Mouse (Mus musculus) CH12.LX (cell line): ENCODE data around the gene Jup. TPM values are rescaled to one million over a fixed set of nuclear protein-coding genes. Genes with fewer than 3 reads are reported as not detected.

Experiments used
- DNase-seq: peaks from one replicate; pipeline ENCODE4 v3.0.0-alpha.2; 2013; ENCODE audit errors: extremely low read depth
- H3K27ac ChIP-seq: 2 replicates; pipeline ENCODE4 v1.5.1; 2012; ENCODE audit warnings: low read depth, mild to moderate bottlenecking, control low read depth, moderate library complexity; ENCODE audit not compliant: insufficient read depth
- H3K27me3 ChIP-seq: replicated peaks from 2 replicates; pipeline ENCODE3; 2012; ENCODE audit warnings: inconsistent platforms
- H3K36me3 ChIP-seq, 2 experiments: replicated peaks in 1 of 2; 2 replicates each; pipeline versions ENCODE3 to v1.6.1; 2012; ENCODE audit warnings: inconsistent platforms in 1 of 2, low read length in 1 of 2, mild to moderate bottlenecking in 1 of 2, mixed read lengths in 1 of 2, moderate library complexity in 1 of 2; ENCODE audit not compliant: control insufficient read depth in 1 of 2, insufficient read depth in 1 of 2
- H3K4me1 ChIP-seq, 2 experiments: 2 replicates each; pipeline ENCODE4 v1.6.1; 2012; ENCODE audit warnings: inconsistent platforms in 1 of 2, moderate library complexity in 1 of 2; ENCODE audit not compliant: insufficient read depth in 2 of 2, control insufficient read depth in 1 of 2
- H3K4me2 ChIP-seq: 2 replicates; pipeline ENCODE4 v1.6.1; 2012; ENCODE audit warnings: low read depth, mild to moderate bottlenecking, control low read depth; ENCODE audit not compliant: poor library complexity, insufficient read depth, severe bottlenecking
- H3K4me3 ChIP-seq, 3 experiments: fragments of 150-350 bp in 1 of 3; sonication (generic) in 1 of 3; replicated peaks in 1 of 3; 2 replicates each; pipeline versions ENCODE3 to v1.5.1; 2011 to 2012; ENCODE audit warnings: low read depth in 2 of 3, low read length in 2 of 3, mild to moderate bottlenecking in 2 of 3, moderate library complexity in 2 of 3, control low read depth in 1 of 3, improper control_type of control experiment in 1 of 3, inconsistent platforms in 1 of 3, mixed read lengths in 1 of 3; ENCODE audit not compliant: poor library complexity in 1 of 3
- H3K79me2 ChIP-seq: replicated peaks from 2 replicates; pipeline ENCODE4 v1.6.1; 2012; ENCODE audit warnings: mild to moderate bottlenecking, moderate library complexity; ENCODE audit not compliant: control insufficient read depth, poor library complexity, insufficient read depth, severe bottlenecking; ENCODE audit errors: extremely low read depth
- H3K9ac ChIP-seq: 2 replicates; pipeline ENCODE4 v1.6.1; 2012; ENCODE audit warnings: low read depth, mild to moderate bottlenecking, control low read depth, moderate library complexity; ENCODE audit not compliant: insufficient read depth
- H3K9me3 ChIP-seq: replicated peaks from 2 replicates; pipeline ENCODE3; 2012; ENCODE audit warnings: low read length, inconsistent platforms, mixed read lengths
- BHLHE40 ChIP-seq: IDR thresholded peaks from 2 replicates; pipeline ENCODE4 v1.6.1; 2011; ENCODE audit warnings: mild to moderate bottlenecking, low read depth, low read length, improper control_type of control experiment
- CHD1 ChIP-seq: IDR thresholded peaks from 2 replicates; pipeline ENCODE4 v1.6.1; 2012; ENCODE audit warnings: low read depth, low read length, improper control_type of control experiment, inconsistent platforms
- CHD2 ChIP-seq: IDR thresholded peaks from 2 replicates; pipeline ENCODE4 v1.6.1; 2011; ENCODE audit warnings: low read length, improper control_type of control experiment
- CTCF ChIP-seq, 2 experiments: IDR thresholded peaks in 1 of 2; conservative IDR thresholded peaks in 1 of 2; 2 replicates each; pipeline ENCODE4 v1.5.1; 2011 to 2012; ENCODE audit warnings: low read depth in 2 of 2, low read length in 2 of 2, improper control_type of control experiment in 1 of 2, inconsistent platforms in 1 of 2, mild to moderate bottlenecking in 1 of 2, moderate library complexity in 1 of 2
- E2F4 ChIP-seq: IDR thresholded peaks from 2 replicates; pipeline ENCODE4 v1.6.1; 2011; ENCODE audit warnings: low read depth, low read length, improper control_type of control experiment; ENCODE audit not compliant: insufficient replicate concordance
- EP300 ChIP-seq: IDR thresholded peaks from 2 replicates; pipeline ENCODE4 v1.6.1; 2011; ENCODE audit warnings: low read length, improper control_type of control experiment
- ETS1 ChIP-seq: conservative IDR thresholded peaks from 2 replicates; pipeline ENCODE4 v1.6.1; 2012; ENCODE audit warnings: low read depth, mild to moderate bottlenecking, inconsistent platforms, low read length, improper control_type of control experiment, moderate library complexity
- HCFC1 ChIP-seq: IDR thresholded peaks from 2 replicates; pipeline ENCODE4 v1.6.1; 2012; ENCODE audit warnings: low read depth, mild to moderate bottlenecking, inconsistent platforms, low read length, improper control_type of control experiment
- JUN ChIP-seq: IDR thresholded peaks from 2 replicates; pipeline ENCODE4 v1.6.1; 2011; ENCODE audit warnings: low read depth, mild to moderate bottlenecking, low read length, improper control_type of control experiment, moderate library complexity; ENCODE audit not compliant: insufficient read depth
- MAFK ChIP-seq: IDR thresholded peaks from 2 replicates; pipeline ENCODE4 v1.6.1; 2011; ENCODE audit warnings: low read length, improper control_type of control experiment; ENCODE audit not compliant: insufficient replicate concordance
- MAX ChIP-seq: IDR thresholded peaks from 2 replicates; pipeline ENCODE4 v1.6.1; 2011; ENCODE audit warnings: low read length, improper control_type of control experiment
- MAZ ChIP-seq: IDR thresholded peaks from 2 replicates; pipeline ENCODE4 v1.6.1; 2012; ENCODE audit warnings: low read depth, mild to moderate bottlenecking, inconsistent platforms, low read length, improper control_type of control experiment, moderate library complexity
- MEF2A ChIP-seq: IDR thresholded peaks from 2 replicates; pipeline ENCODE4 v1.6.1; 2014; ENCODE audit warnings: low read depth, mild to moderate bottlenecking, inconsistent platforms, low read length, improper control_type of control experiment, borderline replicate concordance
- NRF1 ChIP-seq: IDR thresholded peaks from 2 replicates; pipeline ENCODE4 v1.6.1; 2014; ENCODE audit warnings: low read depth, mild to moderate bottlenecking, inconsistent platforms, low read length, improper control_type of control experiment, moderate library complexity
- POLR2AphosphoS2 ChIP-seq: IDR thresholded peaks from 2 replicates; pipeline ENCODE4 v1.6.1; 2011; ENCODE audit warnings: low read depth, low read length, improper control_type of control experiment
- RAD21 ChIP-seq: IDR thresholded peaks from 2 replicates; pipeline ENCODE4 v1.6.1; 2011; ENCODE audit warnings: low read depth, mild to moderate bottlenecking, low read length, improper control_type of control experiment, moderate library complexity
- SMC3 ChIP-seq: IDR thresholded peaks from 2 replicates; pipeline ENCODE4 v1.6.1; 2011; ENCODE audit warnings: low read depth, low read length, improper control_type of control experiment
- TBP ChIP-seq: conservative IDR thresholded peaks from 2 replicates; pipeline ENCODE4 v1.6.1; 2011; ENCODE audit warnings: low read depth, low read length, improper control_type of control experiment
- TCF12 ChIP-seq: IDR thresholded peaks from 2 replicates; pipeline ENCODE4 v1.6.1; 2014; ENCODE audit warnings: low read depth, mild to moderate bottlenecking, inconsistent platforms, low read length, improper control_type of control experiment
- UBTF ChIP-seq: IDR thresholded peaks from 2 replicates; pipeline ENCODE4 v1.6.1; 2012; ENCODE audit warnings: low read depth, mild to moderate bottlenecking, inconsistent platforms, low read length, improper control_type of control experiment, moderate library complexity
- USF2 ChIP-seq: conservative IDR thresholded peaks from 2 replicates; pipeline ENCODE4 v1.6.1; 2011; ENCODE audit warnings: low read depth, low read length, improper control_type of control experiment
- ZMIZ1 ChIP-seq: IDR thresholded peaks from 2 replicates; pipeline ENCODE4 v1.6.1; 2012; ENCODE audit warnings: low read depth, mild to moderate bottlenecking, inconsistent platforms, low read length, improper control_type of control experiment
- ZNF384 ChIP-seq: IDR thresholded peaks from 2 replicates; pipeline ENCODE4 v1.6.1; 2012; ENCODE audit warnings: low read depth, low read length, improper control_type of control experiment, inconsistent platforms
- dilution Hi-C: fragments of 300-500 bp; cut with MboI; formaldehyde crosslinking; loops from 2 replicates; pipeline ENCODE4 v1.14.3; 2020; ENCODE audit warnings: low sequenced_read_pairs; ENCODE audit not compliant: extremely low pct_unique_long_range_greater_than_20kb, extremely low pct_ligation_motif_present
- in situ Hi-C: fragments of 300-500 bp; cut with MboI; formaldehyde crosslinking; loops from 3 replicates; pipeline ENCODE4 v1.14.3; 2019; ENCODE audit warnings: low sequenced_read_pairs, low pct_ligation_motif_present, low pct_unique_long_range_greater_than_20kb, mixed read lengths
- polyA plus RNA-seq: library from polyadenylated mRNA; unstranded; fragments of >175 nt; gene quantifications from 2 replicates; pipeline ENCODE4 v1.2.1, GENCODE M21; 2012; ENCODE audit warnings: low read depth; ENCODE audit not compliant: insufficient read length
- total RNA-seq, 2 experiments: library from RNA; depleted of rRNA; stranded (reverse); fragments of 300-350 nt in 1 of 2; fragments of >200 nt in 1 of 2; gene quantifications; 2 replicates each; pipeline ENCODE4 v1.2.3; 2012 to 2014

The Jup gene
- total and polyA plus RNA-seq, 3 experiments = 0.68 to 1.4 (median 1.1) TPM

DNA sequence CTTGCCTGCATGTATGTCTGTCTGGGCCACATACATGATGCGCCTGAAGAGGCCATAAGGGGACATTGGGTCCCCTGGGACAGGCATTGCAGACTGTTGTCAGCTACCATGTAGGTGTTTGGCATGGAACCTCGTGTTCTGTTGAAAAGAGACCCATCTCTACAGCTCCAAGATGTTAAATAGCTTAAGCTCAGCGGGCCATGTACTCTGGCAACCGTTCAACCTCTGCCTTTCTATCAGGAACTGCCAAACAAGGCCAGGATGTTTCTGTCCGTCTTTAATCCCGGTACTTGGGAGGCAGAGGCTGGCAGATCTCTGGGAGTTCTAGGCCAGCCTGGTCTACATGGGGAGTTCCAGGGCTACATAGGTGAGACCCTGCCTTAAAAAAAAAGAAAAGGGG, 45.1 kb upstream of the Jup start:
- Histone ChIP-seq H3K4me1 (peaks cover 15 to 32% of the 10 kb centered on the region in 2 experiments), H3K36me3 (peaks cover 0 to 13% of the 10 kb centered on the region in 2 experiments)
- dilution Hi-C loops = no loop called here
- TF ChIP-seq TBP = no peak
- no peak for TF ChIP-seq ZMIZ1
- TF ChIP-seq MAZ = no peak
- no peak for TF ChIP-seq E2F4
- TF ChIP-seq USF2 = no peak
- no peak for TF ChIP-seq ZNF384
- no peak for TF ChIP-seq SMC3
- TF ChIP-seq, all 38 proteins: peak for 0
- in situ Hi-C loops = no loop called here
- no peak for DNase-seq
- Histone ChIP-seq H3K27ac (no peak overlapping the region), H3K4me3 (no peak overlapping the region), H3K79me2 (no peaks in the 10 kb centered on the region), H3K9me3 (no peaks in the 10 kb centered on the region), H3K27me3 (no peaks in the 10 kb centered on the region), H3K4me2 (no peak overlapping the region), H3K9ac (no peak overlapping the region)

DNA sequence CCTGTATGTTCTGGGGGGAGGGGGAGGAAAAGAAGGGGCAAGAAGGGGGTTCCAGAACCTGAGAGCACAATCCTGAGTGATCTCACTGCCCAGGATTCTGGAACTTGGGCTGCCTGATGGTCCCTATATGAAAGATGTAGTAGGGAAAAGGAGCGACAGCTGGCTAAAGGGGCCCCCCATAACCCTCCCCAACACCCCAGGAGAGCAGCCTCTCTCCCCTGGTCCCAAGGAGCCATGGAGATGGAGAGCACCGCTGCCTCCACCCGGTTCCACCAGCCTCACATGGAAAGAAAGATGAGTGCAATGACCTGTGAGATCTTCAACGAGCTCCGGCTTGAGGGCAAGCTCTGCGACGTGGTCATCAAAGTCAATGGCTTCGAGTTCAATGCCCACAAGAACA, 44.2 kb upstream of the Jup start, which contains the start of the genes Nt5c3b and Klhl10:
Gene Nt5c3b, minus strand, starts transcription at position 12 of the 400 bp plus-strand sequence.
Gene Klhl10, plus strand, starts transcription at position 121 of the 400 bp plus-strand sequence.
- peak within 1 kb of the TSS; percentile 65 for H3K4me2 ChIP-seq
- H3K27ac ChIP-seq = no peak within 1 kb of the TSS
- H3K79me2 ChIP-seq = no peaks in the 10 kb centered on the region
- H3K9me3 ChIP-seq = no peaks in the 10 kb centered on the region
- dilution Hi-C loops = no loop called here
- peak within 1 kb of the TSS; percentile 57 to 84 (median 71) for H3K4me3 ChIP-seq
- peak within 1 kb of the TSS; percentile 39 for H3K9ac ChIP-seq
- no peaks in the 10 kb centered on the region for H3K27me3 ChIP-seq
- H3K4me1 ChIP-seq = peaks cover 12 to 24% of the 10 kb centered on the region in 2 experiments
- no peak for DNase-seq
- H3K36me3 ChIP-seq = peaks cover 4 to 21% of the 10 kb centered on the region in 2 experiments
- TF ChIP-seq MAX (no peak), TCF12 (no peak), MAFK (no peak)
- in situ Hi-C loops = no loop called here

DNA sequence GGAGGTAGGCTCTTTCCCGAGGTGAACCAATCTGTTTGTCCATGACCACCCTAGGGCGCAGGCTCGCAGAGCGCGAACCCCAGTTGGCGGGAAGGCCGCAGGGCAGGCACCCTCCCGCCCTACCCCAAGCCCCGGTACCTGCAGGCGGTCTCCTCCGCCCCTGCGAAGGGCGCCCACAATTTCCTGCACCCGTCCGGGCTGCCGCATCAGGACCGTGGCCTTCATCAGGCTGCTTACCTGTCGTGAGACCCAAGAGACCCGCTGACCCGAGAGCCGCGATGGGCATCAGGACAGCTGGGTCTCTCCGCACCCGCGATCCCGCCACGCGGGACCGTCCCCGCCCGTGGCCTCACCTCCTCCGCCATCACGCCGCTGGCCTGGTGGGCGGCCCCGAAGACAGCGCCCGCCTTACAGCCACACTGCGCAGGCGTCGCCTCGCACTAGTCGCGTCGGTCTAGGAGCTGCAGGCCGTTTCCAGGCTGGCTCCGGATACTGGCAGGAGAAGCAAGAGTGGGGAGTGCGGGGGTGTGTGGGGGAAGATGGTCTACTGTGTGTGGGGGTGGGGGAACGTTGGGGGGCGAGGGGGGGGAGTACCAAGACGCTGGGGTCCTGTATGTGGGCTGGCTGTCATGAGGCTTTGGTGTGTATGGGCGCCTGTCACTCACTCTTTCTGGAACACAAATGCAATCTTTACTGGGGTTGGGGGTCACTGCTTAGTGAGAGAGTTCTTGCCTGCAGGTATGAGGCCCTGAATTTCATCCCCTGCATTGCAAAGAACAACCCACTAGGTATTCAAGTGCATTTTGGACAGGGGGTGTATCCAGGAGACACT, 43.3 kb upstream of the Jup start:
- peak; percentile 70 for DNase-seq
- dilution Hi-C loops (no loop called here), in situ Hi-C loops (no loop called here)
- Histone ChIP-seq H3K27me3 (no peaks in the 10 kb centered on the region), H3K4me3 (peak overlapping the region; percentile 57 to 84 (median 71)), H3K9ac (peak overlapping the region; percentile 39), H3K27ac (no peak overlapping the region), H3K4me1 (peaks cover 12 to 17% of the 10 kb centered on the region in 2 experiments), H3K9me3 (no peaks in the 10 kb centered on the region), H3K79me2 (no peaks in the 10 kb centered on the region), H3K36me3 (peaks cover 12 to 29% of the 10 kb centered on the region in 2 experiments), H3K4me2 (peak overlapping the region; percentile 65)
- TF ChIP-seq NRF1 = peak; percentile 92
- TF ChIP-seq CTCF (conservative IDR thresholded peaks at IDR 0.05 in 1 of 2, IDR thresholded peaks at IDR 0.05 in 1 of 2; ENCODE audit: low read depth in 2 of 2, low read length in 2 of 2) = no peak
- TF ChIP-seq TCF12 = peak; percentile 86
- peak; percentile 61 for TF ChIP-seq HCFC1
- no peak for TF ChIP-seq CHD2
- TF ChIP-seq MEF2A = peak; percentile 51; the same call in 1 of the 2 replicates
- no peak for TF ChIP-seq EP300
- peak; percentile 29; the same call in 1 of the 2 replicates for TF ChIP-seq BHLHE40
- TF ChIP-seq RAD21 = no peak
- TF ChIP-seq UBTF = peak; percentile 89
- 0 out of 2 replicates have a peak, but pooled peaks have one; percentile 31 for TF ChIP-seq TBP
- no peak; the same call in 1 of the 2 replicates for TF ChIP-seq CHD1
- TF ChIP-seq JUN = no peak
- TF ChIP-seq MAZ = 0 out of 2 replicates have a peak, but pooled peaks have one; percentile 65
- TF ChIP-seq ZNF384 = no peak
- no peak for TF ChIP-seq USF2
- peak; percentile 89 for TF ChIP-seq POLR2AphosphoS2
- no peak for TF ChIP-seq ETS1
